Mouse (Mus musculus) heart, postnatal 0 days (tissue): Measurements from ENCODE around the gene Bola2. TPM values are rescaled to one million over a fixed set of nuclear protein-coding genes. Genes with fewer than 3 reads are reported as not detected.
A peak's percentile ranks its signal among the peaks of the same experiment; 100 is the strongest.

Experiments
- ATAC-seq: fragments of 200-750 bp; cut with Nextera tagmentation; 2 replicates; pipeline ENCODE4 v1.8.0; 2017; ENCODE audit warnings: low read depth, moderate number of reproducible peaks, moderate library complexity; ENCODE audit not compliant: insufficient read depth
- DNase-seq: peaks from one replicate; pipeline ENCODE4 v3.0.0-alpha.2; 2016; ENCODE audit warnings: low spot score
- H3K27ac ChIP-seq: fragments of 300-500 bp; sonication (generic); 2 replicates; pipeline ENCODE4 v1.5.1; 2014; ENCODE audit warnings: low read depth, mild to moderate bottlenecking
- H3K27me3 ChIP-seq: fragments of 300-500 bp; sonication (generic); 2 replicates; pipeline ENCODE4 v1.6.1; 2014; ENCODE audit warnings: low read length, mixed read lengths; ENCODE audit not compliant: control insufficient read depth, insufficient read depth
- H3K36me3 ChIP-seq: fragments of 300-500 bp; sonication (generic); replicated peaks from 2 replicates; pipeline ENCODE4 v1.6.1; 2014; ENCODE audit warnings: low read length, mixed read lengths; ENCODE audit not compliant: control insufficient read depth, insufficient read depth
- H3K4me1 ChIP-seq: fragments of 300-500 bp; sonication (generic); 2 replicates; pipeline ENCODE4 v1.6.1; 2014; ENCODE audit warnings: antibody characterized with exemption; ENCODE audit not compliant: control insufficient read depth, insufficient read depth
- H3K4me2 ChIP-seq: fragments of 300-500 bp; sonication (generic); 2 replicates; pipeline ENCODE4 v1.6.1; 2014; ENCODE audit warnings: low read depth, mild to moderate bottlenecking, low read length, moderate library complexity
- H3K4me3 ChIP-seq: fragments of 300-500 bp; sonication (generic); 2 replicates; pipeline ENCODE4 v1.5.1; 2014; ENCODE audit warnings: low read depth, low read length
- H3K9ac ChIP-seq: fragments of 300-500 bp; sonication (generic); replicated peaks from 2 replicates; pipeline ENCODE4 v1.6.1; 2014; ENCODE audit warnings: low read depth, low read length, mixed read lengths
- H3K9me3 ChIP-seq: fragments of 300-500 bp; sonication (generic); replicated peaks from 2 replicates; pipeline ENCODE4 v1.6.1; 2016; ENCODE audit warnings: low read length; ENCODE audit not compliant: control insufficient read depth
- CTCF ChIP-seq: IDR thresholded peaks from 2 replicates; pipeline ENCODE4 v1.5.1; 2016; ENCODE audit warnings: antibody characterized with exemption, control low read depth, low read depth
- EP300 ChIP-seq: IDR thresholded peaks from 2 replicates; pipeline ENCODE4 v1.6.1; 2016; ENCODE audit warnings: antibody characterized with exemption, low read depth
- WGBS: fragments of 180-500 bp; shearing (Covaris S2); extraction: QIAGEN DNeasy Blood & Tissue Kit; methylation state at CpG from one replicate; pipeline ENCODE4 v1.1.7; 2014; 5-methylcytosine and 5-hydroxymethylcytosine counted together
- polyA plus RNA-seq: library from polyadenylated mRNA; unstranded; fragments of >200 nt; fragmentation: Nextera tagmentation; extraction: Ambion mirVana; gene quantifications from 2 replicates; pipeline ENCODE4 v1.2.1, GENCODE M21; 2015
- total RNA-seq: library from RNA; depleted of rRNA; stranded (reverse); fragments of >200 nt; gene quantifications from 2 replicates; pipeline ENCODE4 v1.2.3, GENCODE M21; 2014; ENCODE audit warnings: low replicate concordance

Bola2 gene
- total and polyA plus RNA-seq, 2 experiments from 2014 or later: 36.5 to 89.0 TPM

- Histone ChIP-seq H3K27ac (no peak overlapping the region), H3K4me2 (no peak overlapping the region), H3K27me3 (no peaks in the 10 kb centered on the region), H3K9ac (no peak overlapping the region), H3K36me3 (peaks cover 16% of the 10 kb centered on the region), H3K4me1 (no peaks in the 10 kb centered on the region), H3K4me3 (no peak overlapping the region), H3K9me3 (no peaks in the 10 kb centered on the region)
- no peak for DNase-seq
- 79% methylated on average over 3 of the region's 3 CpGs for WGBS
- ATAC-seq: no peak
- TF ChIP-seq EP300 (no peak), CTCF (no peak)
These were observed 6.2 kb upstream of the Bola2 start for GRCm38 (mm10) chr7:126689021-126689420.

- H3K4me3 ChIP-seq: no peak overlapping the region
- peaks cover 16% of the 10 kb centered on the region for H3K36me3 ChIP-seq
- 86% methylated on average over 3 of the region's 3 CpGs for WGBS
- no peak for DNase-seq
- H3K9ac ChIP-seq: no peak overlapping the region
- no peak overlapping the region for H3K27ac ChIP-seq
- TF ChIP-seq EP300: no peak
- TF ChIP-seq CTCF: no peak
- H3K4me1 ChIP-seq: peaks cover 6% of the 10 kb centered on the region; the same call in 1 of the 2 replicates
- no peak overlapping the region for H3K4me2 ChIP-seq
- H3K9me3 ChIP-seq: no peaks in the 10 kb centered on the region
- no peak for ATAC-seq
- H3K27me3 ChIP-seq: no peaks in the 10 kb centered on the region
These were observed 4.5 kb upstream of the Bola2 start for GRCm38 (mm10) chr7:126690737-126691136.

GRCm38 (mm10) chr7:126691676-126692075 is 3.5 kb upstream of the Bola2 start:
- TF ChIP-seq EP300 (no peak), CTCF (no peak)
- Histone ChIP-seq H3K4me2 (no peak overlapping the region), H3K9ac (no peak overlapping the region), H3K9me3 (no peaks in the 10 kb centered on the region), H3K36me3 (peaks cover 16% of the 10 kb centered on the region), H3K27ac (no peak overlapping the region), H3K4me3 (no peak overlapping the region), H3K4me1 (peaks cover 11% of the 10 kb centered on the region; the same call in 1 of the 2 replicates), H3K27me3 (no peaks in the 10 kb centered on the region)
- WGBS: 85% methylated on average over 4 of the region's 5 CpGs
- no peak for DNase-seq
- no peak for ATAC-seq

GRCm38 (mm10) chr7:126692426-126692825 is 2.8 kb upstream of the Bola2 start:
- Histone ChIP-seq H3K27ac (no peak overlapping the region), H3K36me3 (peaks cover 16% of the 10 kb centered on the region), H3K27me3 (no peaks in the 10 kb centered on the region), H3K4me1 (peaks cover 14% of the 10 kb centered on the region; the same call in 1 of the 2 replicates), H3K9me3 (no peaks in the 10 kb centered on the region), H3K4me2 (no peak overlapping the region), H3K4me3 (no peak overlapping the region), H3K9ac (no peak overlapping the region)
- DNase-seq: no peak
- WGBS: 91% methylated on average over 26 of the region's 26 CpGs
- TF ChIP-seq EP300 (no peak), CTCF (no peak)
- ATAC-seq: no peak

GRCm38 (mm10) chr7:126693256-126693655 is 1.9 kb upstream of the Bola2 start:
- 23% methylated on average over 3 of the region's 3 CpGs for WGBS
- H3K9ac ChIP-seq: no peak overlapping the region
- H3K27me3 ChIP-seq: no peaks in the 10 kb centered on the region
- no peak overlapping the region for H3K4me2 ChIP-seq
- peaks cover 16% of the 10 kb centered on the region for H3K36me3 ChIP-seq
- TF ChIP-seq CTCF (peak; percentile 92), EP300 (no peak)
- H3K9me3 ChIP-seq: no peaks in the 10 kb centered on the region
- DNase-seq (peak; percentile 70), ATAC-seq (no peak)
- no peak overlapping the region for H3K27ac ChIP-seq
- H3K4me1 ChIP-seq: peaks cover 14% of the 10 kb centered on the region; the same call in 1 of the 2 replicates
- no peak overlapping the region for H3K4me3 ChIP-seq

GRCm38 (mm10) chr7:126693781-126694180 is 1.4 kb upstream of the Bola2 start:
- TF ChIP-seq EP300: no peak
- TF ChIP-seq CTCF: no peak
- Histone ChIP-seq H3K9me3 (no peaks in the 10 kb centered on the region), H3K4me3 (no peak overlapping the region), H3K9ac (no peak overlapping the region), H3K4me2 (no peak overlapping the region), H3K27ac (no peak overlapping the region), H3K4me1 (peaks cover 14% of the 10 kb centered on the region; the same call in 1 of the 2 replicates), H3K27me3 (no peaks in the 10 kb centered on the region), H3K36me3 (peaks cover 16% of the 10 kb centered on the region)
- ATAC-seq: no peak
- DNase-seq: no peak
- WGBS: 75% methylated on average over 7 of the region's 7 CpGs
